8 mouse cellular contexts compared by ENCODE assay signal in the genomic region with DNA sequence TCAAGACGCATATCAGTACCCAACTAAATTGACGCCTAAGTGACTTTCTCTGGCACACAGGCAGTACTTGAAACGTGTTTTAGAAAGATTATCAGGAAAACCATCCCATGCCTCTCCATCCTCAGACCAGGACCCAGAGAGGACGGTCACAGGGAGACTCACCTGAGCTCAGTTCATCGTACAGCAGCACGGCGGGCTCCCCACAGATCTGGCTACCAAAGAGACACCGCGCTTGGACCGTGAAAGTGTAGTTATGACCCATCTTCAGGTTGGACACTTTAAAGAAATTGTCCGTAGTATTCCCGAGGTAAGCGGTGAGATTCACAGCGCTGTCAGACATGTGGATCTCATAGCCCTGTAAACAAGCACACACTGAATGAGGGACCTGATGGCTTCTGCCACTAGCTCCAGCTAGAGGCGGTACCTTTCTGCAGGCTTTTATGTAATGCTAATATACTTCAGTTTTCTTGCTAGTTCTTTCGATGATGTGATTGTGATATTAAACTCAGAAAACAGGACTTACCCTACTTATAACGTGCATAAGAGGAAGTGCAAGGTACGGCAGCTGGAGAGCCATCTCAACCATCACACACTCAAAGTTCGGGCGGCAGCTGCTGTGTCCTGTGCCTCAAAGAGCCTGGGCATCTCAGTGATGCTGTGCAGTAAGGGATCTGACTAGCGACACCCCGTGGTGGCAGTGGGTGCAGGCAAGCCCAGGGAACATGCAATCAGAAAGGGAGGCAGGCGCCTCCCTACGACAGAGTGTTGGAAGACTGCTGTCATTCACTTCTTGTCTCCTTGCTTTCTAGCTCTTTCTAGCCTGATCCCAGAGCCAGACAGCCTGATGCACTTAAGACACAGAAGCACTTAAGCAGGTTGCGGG.
DNase-seq lines count a peak whose midpoint lies in the region; ATAC-seq lines count a peak whose summit lies in the region.

No protein-coding gene starts in this region.

- H3K9ac ChIP-seq in kidney, embryonic 14.5 days (ENCODE audit: low read depth, low read length), result no peak overlapping the region
- no peak overlapping the region for H3K9ac ChIP-seq in embryonic facial prominence, embryonic 14.5 days (ENCODE audit: low read depth, low read length)
- H3K9ac ChIP-seq in hindbrain, embryonic 13.5 days, result no peak overlapping the region
- H3K9ac ChIP-seq in neural tube, embryonic 11.5 days (ENCODE audit: low read length), result no peak overlapping the region

- WGBS in kidney, embryonic 14.5 days, result 75% methylated on average over 25 of the region's 25 CpGs
- WGBS in embryonic facial prominence, embryonic 14.5 days, result 73% methylated on average over 25 of the region's 25 CpGs
- 70% methylated on average over 25 of the region's 25 CpGs for WGBS in hindbrain, embryonic 13.5 days
- WGBS in neural tube, embryonic 11.5 days, result 74% methylated on average over 25 of the region's 25 CpGs

- H3K4me1 ChIP-seq in kidney, embryonic 14.5 days (ENCODE audit: control insufficient read depth, insufficient read depth, low read length), result no peaks in the 10 kb centered on the region
- H3K4me1 ChIP-seq in embryonic facial prominence, embryonic 14.5 days (ENCODE audit: control insufficient read depth, insufficient read depth, low read length), result no peaks in the 10 kb centered on the region
- H3K4me1 ChIP-seq in hindbrain, embryonic 13.5 days (replicated peaks), result peaks cover 8% of the 10 kb centered on the region
- no peaks in the 10 kb centered on the region for H3K4me1 ChIP-seq in neural tube, embryonic 11.5 days (ENCODE audit: control insufficient read depth, insufficient read depth, low read length)

- intact Hi-C loops in left cerebral cortex, postnatal 25 days (cut with DNase I), result loop anchor here (2.0 kb wide), 1 partner anchor 745 kb away; no protein-coding TSS in a partner anchor

- no peak overlapping the region for H3K4me3 ChIP-seq in kidney, embryonic 14.5 days (ENCODE audit: low read length)
- H3K4me3 ChIP-seq in embryonic facial prominence, embryonic 14.5 days (ENCODE audit: low read depth, low read length), result no peak overlapping the region
- H3K4me3 ChIP-seq in hindbrain, embryonic 13.5 days, result no peak overlapping the region
- no peak overlapping the region for H3K4me3 ChIP-seq in neural tube, embryonic 11.5 days (ENCODE audit: low read depth, low read length)

- H3K9me3 ChIP-seq in kidney, embryonic 14.5 days (ENCODE audit: control insufficient read depth, low read length), result no peaks in the 10 kb centered on the region
- no peaks in the 10 kb centered on the region for H3K9me3 ChIP-seq in embryonic facial prominence, embryonic 14.5 days (ENCODE audit: control insufficient read depth, low read length)
- no peaks in the 10 kb centered on the region for H3K9me3 ChIP-seq in hindbrain, embryonic 13.5 days
- no peaks in the 10 kb centered on the region for H3K9me3 ChIP-seq in neural tube, embryonic 11.5 days (ENCODE audit: control insufficient read depth, low read length)

- H3K4me2 ChIP-seq in kidney, embryonic 14.5 days (replicated peaks; ENCODE audit: low read depth, low read length), result no peak overlapping the region
- no peak overlapping the region for H3K4me2 ChIP-seq in embryonic facial prominence, embryonic 14.5 days (ENCODE audit: low read depth, low read length)
- no peak overlapping the region for H3K4me2 ChIP-seq in hindbrain, embryonic 13.5 days
- H3K4me2 ChIP-seq in neural tube, embryonic 11.5 days (ENCODE audit: low read depth), result no peak overlapping the region

- H3K27me3 ChIP-seq in kidney, embryonic 14.5 days (ENCODE audit: control insufficient read depth, insufficient read depth, low read length), result no peaks in the 10 kb centered on the region
- H3K27me3 ChIP-seq in embryonic facial prominence, embryonic 14.5 days (replicated peaks; ENCODE audit: control insufficient read depth, insufficient read depth, low read length), result no peaks in the 10 kb centered on the region
- no peaks in the 10 kb centered on the region for H3K27me3 ChIP-seq in hindbrain, embryonic 13.5 days
- no peaks in the 10 kb centered on the region for H3K27me3 ChIP-seq in neural tube, embryonic 11.5 days (ENCODE audit: control insufficient read depth, insufficient read depth, low read length)

- no peak overlapping the region for H3K27ac ChIP-seq in kidney, embryonic 14.5 days (ENCODE audit: low read depth, low read length)
- no peak overlapping the region for H3K27ac ChIP-seq in embryonic facial prominence, embryonic 14.5 days (replicated peaks; ENCODE audit: low read depth, low read length)
- H3K27ac ChIP-seq in hindbrain, embryonic 13.5 days, result peak overlapping the region; percentile 8; the same call in 1 of the 2 replicates
- H3K27ac ChIP-seq in neural tube, embryonic 11.5 days (ENCODE audit: low read depth, low read length), result no peak overlapping the region

- H3K36me3 ChIP-seq in kidney, embryonic 14.5 days (ENCODE audit: control insufficient read depth, insufficient read depth, low read length), result peaks cover 3% of the 10 kb centered on the region; the same call in 1 of the 2 replicates
- peaks cover 40% of the 10 kb centered on the region for H3K36me3 ChIP-seq in embryonic facial prominence, embryonic 14.5 days (ENCODE audit: control insufficient read depth, insufficient read depth, low read length)
- H3K36me3 ChIP-seq in hindbrain, embryonic 13.5 days, result peaks cover 69% of the 10 kb centered on the region
- no peaks in the 10 kb centered on the region for H3K36me3 ChIP-seq in neural tube, embryonic 11.5 days (ENCODE audit: control insufficient read depth, insufficient read depth, low read length)

- ATAC-seq in kidney, embryonic 14.5 days (ENCODE audit: low FRiP score, low TSS enrichment), result no peak
- peak; percentile 85 for ATAC-seq in embryonic facial prominence, embryonic 14.5 days (ENCODE audit: low read depth)
- peak; percentile 86 for ATAC-seq in hindbrain, embryonic 13.5 days (ENCODE audit: low FRiP score)
- ATAC-seq in neural tube, embryonic 11.5 days (ENCODE audit: insufficient read depth, low FRiP score, low TSS enrichment), result peak; percentile 60; the same call in 1 of the 2 replicates

- DNase-seq in kidney, adult 18-20 months, result peak; percentile 31
- DNase-seq in adrenal gland, postnatal 36 days, result peak; percentile 52 to 62
- DNase-seq in embryonic facial prominence, embryonic 14.5 days (ENCODE audit: low spot score), result peak; percentile 77
- DNase-seq in left cerebral cortex, postnatal 25 days (ENCODE audit: low spot score in 2 of 2), result peak; percentile 81 to 85
- DNase-seq in neural tube, embryonic 11.5 days (ENCODE audit: low spot score), result peak; percentile 78
- no peak for DNase-seq in c-Kit-positive CD71-positive TER-119-positive erythroid progenitor cells, embryonic 14.5 days (ENCODE audit: low spot score)
